Mouse (Mus musculus) cerebellum, postnatal 14 days (tissue): ENCODE measurements around the gene Dop1b.
A peak's percentile ranks its signal among the peaks of the same experiment; 100 is the strongest.
"Not testable (repeated sequence)": the region's sequence is repeated elsewhere in the genome, so short reads cannot be mapped to it uniquely, and the experiment has no call there.

Experiments
- DNase-seq, 2 experiments: peaks; one replicate each; pipeline ENCODE4 v3.0.0; 2021; ENCODE audit warnings: mixed read lengths in 2 of 2

Gene Dop1b

DNA sequence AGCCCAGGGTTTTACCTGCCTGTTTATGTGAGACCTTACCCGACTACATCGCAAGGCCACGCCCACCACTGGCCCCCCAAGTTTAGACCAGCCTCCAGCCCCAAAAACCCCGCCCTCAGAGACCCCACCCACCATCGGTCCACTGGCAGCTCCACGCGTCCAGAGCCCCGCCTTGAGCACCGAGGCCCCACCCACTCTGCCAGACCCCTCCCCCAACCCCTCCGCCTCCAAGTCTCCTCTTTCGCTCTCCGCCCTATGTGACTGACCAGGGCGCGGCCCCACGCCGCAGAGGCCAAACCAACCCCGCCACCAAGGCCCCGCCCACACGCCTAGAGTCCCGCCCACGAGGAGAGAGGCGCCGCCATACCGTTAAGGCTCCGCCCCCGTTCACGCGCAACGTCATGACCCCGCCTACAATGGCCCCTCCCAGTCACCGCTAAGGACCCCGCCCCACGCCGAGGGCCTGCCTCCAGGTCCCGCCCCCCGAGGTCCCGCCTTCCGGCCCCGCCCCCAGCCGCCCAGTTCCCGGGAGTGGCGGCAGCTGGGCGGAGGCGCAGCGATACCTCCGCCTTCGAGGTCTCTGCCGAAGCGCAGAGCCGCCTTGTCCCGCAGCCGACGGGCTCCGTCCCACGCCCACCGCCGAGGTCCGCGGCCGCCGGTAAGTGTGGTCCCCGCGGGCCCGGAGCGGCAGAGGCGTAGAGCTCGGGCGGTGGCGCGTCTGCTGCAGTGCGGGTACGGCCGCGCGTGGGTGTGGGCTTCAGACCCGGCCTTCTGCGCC lies at the start of gene Dop1b:
Gene Dop1b (plus strand): TSS at position 494 of the 778 bp plus-strand sequence.
- peak; percentile 100 for DNase-seq

DNA sequence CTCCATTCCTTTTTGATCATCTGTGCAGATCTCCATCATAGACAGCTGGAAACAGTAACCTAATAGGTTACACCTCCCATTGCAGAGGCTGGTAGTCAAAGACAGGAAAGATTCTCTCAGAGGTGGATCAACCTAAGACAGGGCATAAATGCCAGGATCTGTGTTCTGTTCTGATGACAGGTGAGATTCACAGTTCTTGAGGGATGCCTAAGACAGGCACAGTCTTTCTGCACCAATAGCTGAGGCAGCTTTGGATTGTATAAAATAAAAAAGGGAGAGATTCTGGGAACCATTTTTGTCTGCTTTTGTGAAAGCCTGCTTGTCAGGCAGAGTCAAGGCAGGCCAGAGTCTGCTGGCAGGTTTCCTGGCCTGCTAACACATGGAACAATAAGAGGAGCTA lies 43.7 kb upstream of the Dop1b start:
- no peak for DNase-seq

DNA sequence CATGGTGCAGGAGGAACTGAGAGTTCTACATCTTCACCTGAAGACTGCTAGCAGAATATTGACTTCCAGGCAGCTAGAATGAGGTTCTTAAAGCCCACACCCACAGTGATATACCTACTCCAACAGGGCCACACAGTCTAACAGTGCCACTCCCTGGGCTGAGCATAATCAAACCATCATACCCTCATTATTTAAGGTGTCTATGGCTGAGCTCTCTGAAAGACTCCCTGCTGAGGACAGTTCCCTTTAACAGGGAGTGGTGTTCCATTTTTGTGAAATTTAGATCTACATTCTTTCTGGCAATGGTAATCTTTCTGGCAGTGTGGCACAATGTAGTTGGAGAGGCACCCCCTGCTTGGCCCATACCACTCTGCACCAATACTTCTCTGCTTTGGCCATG lies 42.2 kb upstream of the Dop1b start:
- no peak for DNase-seq

DNA sequence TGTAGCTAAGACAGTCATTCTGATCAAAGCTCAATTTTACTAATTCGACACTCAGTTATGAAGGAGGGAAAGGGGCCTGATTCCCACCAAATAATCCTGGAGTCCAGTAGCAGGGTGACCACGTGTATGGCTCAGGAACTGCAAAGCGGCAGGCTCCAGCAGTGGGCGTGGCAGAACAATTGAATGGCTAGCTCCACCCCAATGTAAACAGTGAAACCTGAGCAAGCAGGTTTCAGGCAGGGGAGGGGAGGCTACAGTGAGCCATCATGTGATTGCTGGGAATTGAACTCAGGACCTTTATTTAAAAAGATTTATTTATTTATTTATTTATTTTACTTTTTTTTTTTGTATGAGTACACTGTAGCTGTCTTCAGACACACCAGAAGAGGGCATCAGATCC lies 41.2 kb upstream of the Dop1b start:
- DNase-seq: not testable (repeated sequence)

DNA sequence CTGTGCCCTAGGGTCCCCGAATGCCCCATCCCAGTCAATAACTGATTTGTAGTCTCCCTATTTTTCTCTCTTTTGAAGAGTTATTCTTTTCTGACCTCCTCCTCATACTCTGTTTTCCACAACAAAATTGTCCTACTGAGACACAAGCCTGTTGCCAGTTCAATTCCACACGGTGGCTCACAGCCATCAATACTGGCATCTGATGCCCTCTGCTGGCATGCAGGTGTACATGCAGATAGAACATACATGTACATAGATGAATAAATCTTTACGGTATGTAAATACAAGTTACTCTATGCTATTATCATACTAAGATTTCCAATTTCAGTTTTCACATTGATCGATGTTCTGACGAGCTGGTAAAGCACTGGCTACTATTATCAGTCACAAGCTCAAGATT lies 40.6 kb upstream of the Dop1b start:
- DNase-seq: peak; percentile 38 to 54

DNA sequence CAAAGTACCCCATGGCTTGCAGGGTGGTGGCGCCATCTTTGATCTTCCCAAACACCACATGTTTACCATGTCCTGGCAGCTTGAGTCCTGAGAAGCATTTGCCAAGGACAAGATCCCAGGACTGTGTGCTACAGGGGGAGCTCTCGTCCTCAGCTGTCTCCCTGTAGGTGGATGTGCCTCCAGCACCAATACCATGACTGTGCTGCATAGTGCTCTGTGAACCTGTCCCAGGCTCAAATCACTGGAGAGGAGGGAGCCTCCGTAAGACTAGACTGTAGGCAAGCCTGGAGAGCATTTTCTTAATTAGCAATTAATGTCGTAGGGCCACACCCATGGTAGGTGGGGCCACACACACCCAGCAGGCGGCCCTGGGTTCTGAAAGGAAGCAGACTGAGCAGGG lies 35.3 kb upstream of the Dop1b start:
- no peak for DNase-seq

DNA sequence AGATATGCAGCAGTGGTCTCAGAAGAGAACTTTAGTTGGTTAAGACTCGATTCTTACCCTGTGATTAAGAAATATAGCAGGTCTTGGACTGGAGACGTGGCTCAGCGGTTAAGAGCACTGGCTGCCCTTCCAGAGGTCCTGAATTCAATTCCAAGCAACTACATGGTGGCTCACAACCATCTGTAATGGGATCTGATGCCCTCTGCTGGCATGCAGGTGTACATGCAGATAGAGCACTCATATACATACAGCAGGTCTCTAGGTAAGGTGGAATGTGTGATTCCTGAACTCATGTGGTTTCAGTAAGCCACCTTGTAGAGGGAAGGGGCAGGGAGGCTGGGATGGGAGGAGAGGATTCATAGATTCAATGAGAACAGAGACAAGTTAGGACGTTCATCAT lies 33.5 kb upstream of the Dop1b start:
- no peak for DNase-seq

DNA sequence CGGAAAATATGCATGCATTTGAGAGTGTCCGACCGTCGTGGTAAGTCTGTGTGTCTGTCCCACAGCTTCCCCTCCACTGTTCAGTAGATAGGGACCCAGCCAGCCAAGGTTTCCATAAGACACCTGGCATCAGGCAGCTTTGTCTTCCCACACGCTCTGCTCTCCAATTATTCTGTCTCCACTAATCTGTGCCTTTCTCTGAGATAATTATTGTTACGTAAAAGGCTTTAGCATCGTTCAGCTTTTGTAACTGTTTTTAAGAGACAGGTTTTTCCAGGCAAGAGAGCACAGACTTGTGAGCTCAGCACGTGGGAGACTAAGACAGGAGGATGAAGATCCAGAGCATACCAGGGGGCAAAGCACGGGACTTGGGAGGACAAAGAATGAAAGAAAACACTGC lies 32.5 kb upstream of the Dop1b start:
- no peak for DNase-seq

DNA sequence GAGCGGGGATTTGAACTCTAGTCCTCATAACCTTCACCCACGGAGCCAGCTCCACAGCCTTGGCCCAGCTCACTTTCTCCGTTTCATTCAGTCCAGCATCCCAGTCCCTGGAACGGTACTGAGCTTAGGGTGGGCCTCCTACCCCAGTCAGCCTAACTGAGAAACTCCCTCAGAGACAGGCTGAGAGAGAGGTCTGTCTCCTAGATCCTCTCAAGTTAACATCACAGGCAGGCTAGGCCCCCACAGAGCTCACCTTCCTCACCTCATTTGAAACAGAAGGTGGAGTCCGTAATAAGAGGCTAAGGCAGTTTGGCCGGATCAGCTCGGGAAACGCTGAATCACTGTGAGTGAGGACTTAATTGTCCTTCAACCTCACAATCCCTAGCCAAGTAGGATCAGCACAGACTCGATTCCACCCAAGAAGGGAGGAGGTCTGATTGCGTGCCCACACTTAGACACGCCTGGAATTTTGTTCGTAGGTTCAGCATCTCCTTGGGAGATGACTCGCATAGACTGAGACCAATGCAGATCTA lies 29.5 kb upstream of the Dop1b start:
- no peak for DNase-seq

DNA sequence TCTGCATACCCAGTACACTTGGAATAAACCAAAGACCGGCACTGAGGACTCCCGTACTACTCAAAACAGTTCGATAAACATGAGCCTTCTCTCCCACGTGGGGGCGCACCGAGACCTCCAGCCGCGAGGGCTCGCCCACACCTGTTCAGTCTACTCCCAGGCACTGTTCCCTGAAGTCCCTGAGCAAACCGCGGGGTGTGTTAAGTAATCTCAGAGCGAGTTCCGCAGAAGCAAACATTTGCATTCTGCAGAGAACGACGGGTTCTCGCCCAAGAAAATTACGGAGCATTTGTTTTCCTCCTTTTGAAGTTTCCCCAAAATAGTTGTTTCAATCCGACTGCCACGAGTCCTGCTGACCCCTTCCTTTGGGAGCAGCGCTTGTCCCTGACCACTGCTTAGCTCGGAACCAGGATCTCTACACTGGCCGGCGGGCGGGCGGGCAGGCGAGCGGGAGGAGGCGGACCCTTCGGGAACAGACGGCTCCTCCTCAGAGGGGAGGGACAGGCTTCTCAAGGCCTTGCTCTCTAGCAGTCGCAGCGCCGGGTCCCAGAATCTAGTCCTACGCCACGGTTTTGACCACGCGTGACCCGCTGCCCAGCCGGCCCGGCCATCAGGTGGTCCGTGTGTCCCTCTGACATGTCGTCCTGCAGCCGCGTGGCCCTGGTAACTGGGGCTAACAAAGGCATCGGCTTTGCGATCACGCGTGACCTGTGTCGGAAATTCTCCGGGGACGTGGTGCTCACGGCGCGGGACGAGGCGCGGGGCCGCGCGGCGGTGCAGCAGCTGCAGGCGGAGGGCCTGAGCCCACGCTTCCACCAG lies 28.8 kb upstream of the Dop1b start, which contains the start of gene Cbr3:
Gene Cbr3 (plus strand): TSS at position 527 of the 819 bp plus-strand sequence.
- peak; percentile 61 to 69 for DNase-seq

DNA sequence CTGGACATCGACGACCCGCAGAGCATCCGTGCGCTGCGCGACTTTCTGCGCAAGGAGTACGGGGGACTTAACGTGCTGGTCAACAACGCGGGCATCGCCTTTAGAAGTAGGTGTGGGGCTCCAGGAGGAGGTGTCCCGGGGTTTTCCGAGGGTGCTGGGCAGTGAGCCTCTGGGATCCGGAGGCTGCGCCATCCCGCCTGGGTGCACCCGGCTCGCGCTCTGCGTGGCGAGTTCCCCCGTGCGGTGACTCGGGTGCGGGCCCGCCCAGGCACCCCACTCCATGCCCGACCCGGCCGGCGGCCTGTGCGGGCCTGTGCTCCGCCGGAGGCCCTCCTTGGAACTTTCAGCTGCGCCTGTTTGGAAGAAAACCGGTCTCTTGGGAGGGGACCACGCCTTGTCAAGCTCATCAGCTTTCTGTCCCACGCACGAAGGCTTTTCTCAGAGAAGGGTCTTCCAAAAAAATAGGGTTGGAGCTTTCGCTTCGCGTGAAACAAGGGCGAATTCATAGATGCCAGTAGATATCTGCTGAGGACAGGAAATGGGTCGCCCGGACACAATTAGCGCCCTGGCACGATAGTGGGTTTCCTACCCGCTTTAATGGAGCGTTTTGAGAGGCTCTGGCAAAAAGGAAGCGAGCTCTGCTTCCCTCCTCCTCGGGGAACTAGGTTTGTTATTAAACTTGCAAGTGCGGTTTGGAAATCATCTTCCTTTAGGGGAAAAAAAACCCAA lies 28.0 kb upstream of the Dop1b start:
- peak in 1 of 2 experiments; percentile 31 for DNase-seq

DNA sequence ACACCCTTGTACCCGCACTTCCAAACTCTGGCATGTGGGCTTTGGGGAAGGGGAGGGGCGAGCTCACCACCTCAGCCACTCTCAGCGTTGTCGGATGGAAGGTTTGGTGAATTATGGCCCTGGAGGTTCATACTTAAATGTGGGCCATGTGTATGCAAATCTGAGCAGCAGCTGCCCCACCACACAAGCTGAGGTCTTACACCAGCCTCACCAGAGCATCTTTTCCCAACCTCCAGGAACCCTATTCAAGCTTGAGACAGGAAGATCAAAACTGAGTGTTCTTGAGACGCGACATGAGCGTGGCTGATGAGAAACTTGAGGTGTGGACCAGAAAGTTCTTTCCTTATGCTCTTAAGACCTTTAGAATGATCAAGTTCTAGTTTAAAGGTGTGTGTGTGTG lies 27.3 kb upstream of the Dop1b start:
- no peak for DNase-seq

DNA sequence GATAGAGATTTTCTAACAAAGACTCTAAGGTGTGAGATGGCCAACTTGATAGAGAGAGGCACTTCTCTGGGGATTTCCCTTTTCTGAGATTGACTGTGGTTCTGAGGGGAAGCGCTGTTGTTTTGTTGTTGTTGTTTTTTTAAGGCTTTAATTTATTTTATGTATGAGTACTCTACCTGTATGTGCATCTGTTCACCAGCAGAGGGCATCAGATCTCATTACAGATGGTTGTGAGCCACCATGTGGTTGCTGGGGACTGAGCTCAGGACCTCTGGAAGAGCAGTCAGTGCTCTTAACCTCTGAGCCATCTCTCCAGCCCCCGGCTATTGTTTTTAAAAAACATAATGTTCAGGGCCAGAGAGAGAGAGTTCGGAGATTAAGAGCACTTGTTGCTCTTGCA lies 25.9 kb upstream of the Dop1b start:
- not testable (repeated sequence) for DNase-seq

DNA sequence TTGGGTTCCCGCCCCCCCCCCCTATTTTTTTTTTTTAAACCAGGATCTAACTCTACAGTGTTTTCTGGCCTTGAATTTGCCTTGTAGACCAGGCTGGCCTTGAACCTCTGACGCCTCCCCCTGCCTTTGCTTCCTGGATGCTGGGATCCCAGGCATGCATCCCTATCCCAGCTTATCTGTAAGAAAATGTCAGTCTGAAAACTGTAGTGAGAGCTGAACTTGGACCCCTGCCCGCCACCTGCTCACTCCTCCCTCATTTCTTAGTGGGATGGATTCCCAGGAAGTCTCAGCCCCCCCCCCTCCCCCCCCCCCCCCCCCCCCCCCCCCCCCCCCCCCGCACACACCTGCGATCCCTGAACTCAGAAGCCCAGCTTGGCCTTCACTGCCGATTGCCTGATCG lies 25.3 kb upstream of the Dop1b start:
- DNase-seq: peak in 1 of 2 experiments; percentile 42

DNA sequence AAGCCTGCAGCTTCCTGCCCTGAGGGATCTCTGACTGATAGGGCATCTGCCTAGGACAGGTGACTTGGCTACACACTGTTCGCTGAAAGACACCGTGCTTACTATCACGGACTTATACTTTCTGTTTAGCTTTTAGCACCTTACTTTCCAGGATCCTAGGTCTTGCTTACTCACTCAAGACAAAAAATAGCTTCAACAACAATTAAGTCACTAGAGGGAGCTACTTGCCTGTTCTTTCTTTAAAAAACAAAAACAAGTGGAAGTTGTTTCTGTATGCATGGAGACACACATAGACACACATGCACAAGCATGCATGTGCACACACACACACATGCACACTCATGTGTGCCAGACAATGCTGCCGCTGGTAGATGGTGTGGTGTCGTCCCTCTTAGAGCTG lies 24.8 kb upstream of the Dop1b start:
- peak in 1 of 2 experiments; percentile 33 for DNase-seq

DNA sequence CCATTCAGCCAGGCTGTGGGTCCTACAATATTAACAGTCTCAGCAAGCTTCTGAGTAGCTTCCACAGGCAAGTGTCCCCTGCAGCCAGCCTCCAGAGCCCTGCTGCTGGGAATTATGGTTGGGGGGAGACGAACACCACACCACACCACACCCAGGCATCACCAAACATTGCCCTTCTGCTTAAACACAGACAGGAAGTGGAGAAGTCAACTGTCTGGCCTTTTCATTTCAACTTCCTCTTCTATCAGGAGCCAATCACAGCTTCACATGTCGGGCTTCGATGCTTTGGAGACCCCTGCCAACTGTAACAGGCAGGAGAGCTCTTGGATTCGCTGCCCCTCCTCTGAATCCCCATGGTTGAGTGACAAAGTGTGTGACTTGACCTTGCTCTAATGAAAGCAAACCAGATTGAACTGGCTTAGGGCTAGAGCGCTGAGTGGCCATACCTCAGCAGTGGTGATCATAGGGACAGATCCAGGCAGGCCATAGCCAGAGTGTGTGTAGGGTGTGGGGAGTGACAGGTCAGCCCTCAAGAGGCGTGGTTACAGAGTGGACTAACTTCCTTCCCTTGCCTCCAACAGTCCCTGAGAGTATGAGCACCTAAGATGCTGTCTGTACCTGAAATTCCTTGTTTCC lies 20.4 kb upstream of the Dop1b start:
- DNase-seq: no peak

DNA sequence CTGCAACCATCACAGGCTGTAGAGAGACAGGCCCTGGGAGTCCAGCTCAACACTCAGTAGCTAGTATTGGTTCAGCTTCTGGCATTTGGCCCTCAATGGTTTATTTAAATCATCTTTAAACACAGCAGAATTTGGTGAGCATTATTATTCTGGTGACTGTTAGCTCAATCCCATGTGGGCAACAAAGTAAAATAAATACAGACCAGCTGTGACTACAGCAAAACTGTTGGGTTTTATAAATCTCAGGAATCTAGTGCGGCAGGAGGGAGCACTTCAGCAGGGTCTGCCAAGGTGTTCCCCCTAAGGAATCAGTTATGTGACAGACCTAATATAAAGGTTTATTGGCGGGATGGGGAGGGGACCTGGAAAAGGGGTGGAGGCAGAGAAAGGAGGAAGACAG lies 19.0 kb upstream of the Dop1b start:
- DNase-seq: no peak

DNA sequence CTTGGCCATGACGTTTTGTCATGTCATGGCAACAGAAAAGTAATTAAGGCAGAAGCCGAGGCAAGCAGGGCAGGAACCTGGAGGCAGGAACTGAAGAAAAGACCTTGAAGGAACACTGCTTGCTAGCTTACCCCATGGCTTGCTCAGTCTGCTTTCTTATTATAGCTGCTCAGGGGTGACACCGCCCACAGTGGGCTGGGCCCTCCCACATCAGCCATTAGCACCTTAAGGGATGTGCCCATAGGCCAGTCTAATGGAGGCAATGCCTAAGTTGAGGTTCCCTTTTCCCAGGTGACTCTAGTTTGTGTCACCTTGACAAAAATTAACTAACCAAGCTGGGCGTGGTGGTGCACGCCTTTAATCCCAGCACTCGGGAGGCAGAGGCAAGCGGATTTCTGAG lies 4.6 kb upstream of the Dop1b start:
- no peak for DNase-seq

DNA sequence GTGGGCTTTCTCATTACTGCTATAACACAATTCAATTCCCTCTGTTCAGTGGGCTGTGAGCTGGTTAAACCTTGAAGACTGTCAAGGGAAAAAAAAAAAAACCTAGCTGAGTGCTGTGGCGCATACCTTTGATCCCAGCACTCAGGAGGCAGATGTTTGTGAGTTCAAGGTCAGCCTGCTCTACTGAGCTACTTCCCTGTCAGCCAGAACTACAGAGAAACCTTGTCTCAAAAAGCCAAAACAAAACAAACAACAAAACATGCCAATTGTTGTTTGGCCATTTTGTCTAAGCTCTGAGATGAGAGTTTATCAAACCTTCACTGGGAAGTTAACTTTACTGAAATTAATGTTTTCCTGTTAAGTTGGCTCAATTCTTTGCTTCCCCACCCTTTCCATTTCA lies 2.5 kb upstream of the Dop1b start:
- DNase-seq: no peak

DNA sequence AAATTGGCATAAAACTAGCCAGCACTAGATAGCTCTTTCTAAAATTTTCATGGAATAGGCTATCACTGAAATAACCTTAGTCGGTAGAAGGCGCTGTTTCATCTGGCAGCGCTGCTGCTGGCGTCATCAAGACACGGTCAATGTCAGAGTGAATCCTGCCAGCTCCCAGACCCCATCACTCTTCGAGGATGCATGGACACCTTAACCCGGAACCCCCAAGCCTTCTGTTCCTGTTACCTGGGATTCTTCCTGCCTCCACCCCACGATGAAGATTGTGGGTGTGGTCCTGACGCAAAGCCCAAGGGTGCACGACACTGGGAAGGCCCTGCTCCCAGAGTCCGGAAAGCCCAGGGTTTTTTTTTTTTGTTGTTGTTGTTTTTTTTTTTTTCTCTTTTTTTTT lies 780 bp upstream of the Dop1b start:
- peak; percentile 89 to 90 for DNase-seq

DNA sequence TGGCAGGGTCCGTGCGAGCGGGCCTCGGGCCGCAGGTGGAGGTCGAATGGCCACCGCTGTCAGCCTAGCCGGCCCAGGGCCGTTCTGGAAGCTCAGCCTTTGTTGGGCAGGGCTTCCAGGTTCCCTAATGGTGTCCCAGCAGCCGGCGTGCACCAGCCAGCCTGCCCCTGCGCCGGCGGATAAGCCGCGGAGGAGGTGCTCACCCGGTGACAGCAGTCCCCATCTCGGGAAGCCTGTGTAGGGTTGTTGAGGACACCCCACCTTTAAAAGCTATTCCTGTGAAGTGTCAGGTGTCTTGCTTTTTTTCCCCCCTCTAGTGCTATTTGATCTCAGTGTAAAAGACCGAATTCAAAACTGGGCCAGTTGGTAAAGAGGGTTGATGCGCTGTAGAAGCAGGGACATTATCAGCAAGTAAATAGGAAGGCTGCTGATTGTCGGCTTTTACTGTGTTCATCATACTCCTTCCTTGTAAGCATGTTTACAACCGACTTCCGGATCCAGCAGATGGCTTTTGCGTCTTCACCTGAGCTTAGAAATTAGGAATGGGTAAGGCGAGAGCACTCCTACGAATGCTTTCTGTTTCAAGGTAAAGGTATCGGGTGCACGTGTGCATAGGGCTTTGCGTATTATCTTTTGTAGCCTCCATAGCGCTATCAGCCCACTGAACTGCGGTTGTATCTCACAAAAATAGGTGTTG lies 633 bp downstream of the Dop1b start:
- peak in 1 of 2 experiments; percentile 51 for DNase-seq

DNA sequence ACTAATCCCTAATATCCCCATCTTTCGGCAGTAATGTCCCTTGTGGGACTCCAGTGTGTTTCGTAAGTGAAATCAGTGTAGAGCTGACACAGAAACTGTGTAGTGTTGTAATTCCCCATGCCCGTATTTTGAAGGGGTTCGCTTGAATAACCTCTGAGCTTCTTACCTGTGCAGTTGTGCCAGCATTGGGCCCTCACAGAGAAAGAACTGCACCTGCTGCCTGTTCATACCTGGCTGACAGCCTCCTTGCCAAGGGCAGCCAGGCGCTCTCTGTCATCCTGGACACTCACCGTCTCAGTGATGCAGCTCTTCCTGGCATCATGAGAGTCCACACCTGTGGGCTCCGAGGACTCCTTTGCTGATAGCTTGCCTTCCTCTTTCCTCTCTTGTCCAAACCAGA lies 1.3 kb downstream of the Dop1b start:
- DNase-seq: peak; percentile 53 to 57
